Mouse (Mus musculus): ENCODE measurements around the gene Anapc11. TPM values are rescaled to one million over a fixed set of nuclear protein-coding genes. Genes with fewer than 3 reads are reported as not detected.
A peak's percentile ranks its signal among the peaks of the same experiment; 100 is the strongest.

Anapc11 gene
- polyA plus RNA-seq, 1 experiment from 2014 or later = 210 TPM

DNA sequence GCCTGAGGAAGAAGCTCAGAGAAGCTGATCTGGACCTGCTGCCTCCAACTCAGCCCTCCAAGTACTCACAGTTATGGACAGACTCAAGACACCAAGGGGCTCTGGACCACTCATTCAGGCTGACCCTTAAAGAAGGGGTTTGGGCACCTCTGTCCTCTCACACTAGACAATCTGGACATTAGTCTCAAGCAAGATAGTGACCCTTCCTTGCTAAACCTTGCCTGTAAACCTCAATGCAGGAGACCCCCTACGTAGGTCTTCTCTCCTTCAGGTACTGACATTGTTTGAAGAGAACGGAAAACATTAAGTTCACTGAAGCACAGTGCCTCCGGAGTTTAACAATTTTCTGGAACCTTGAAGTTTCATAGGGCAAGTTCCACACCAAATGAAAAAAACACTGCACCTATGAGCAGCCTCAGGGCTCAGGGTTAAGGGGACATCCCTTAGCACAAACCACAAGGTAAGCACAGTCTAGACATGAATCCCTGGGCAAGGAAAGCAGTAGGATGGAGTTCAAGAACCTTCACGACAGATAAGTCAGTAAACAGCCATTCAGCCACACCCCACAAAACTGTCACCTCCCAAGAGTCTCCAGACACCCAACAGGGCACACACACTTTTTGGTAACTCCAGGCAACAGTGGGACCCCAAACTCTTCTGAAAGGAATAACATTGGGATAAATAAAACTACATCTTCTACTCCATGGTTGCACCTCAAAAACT, 33.7 kb downstream of the Anapc11 start:
- no peak for DNase-seq
- H3K4me3 ChIP-seq (replicated peaks; ENCODE audit: low read depth, low read length) = peak overlapping the region; percentile 87
- peak overlapping the region; percentile 90 for H3K4me2 ChIP-seq (ENCODE audit: low read length)
- peak overlapping the region; percentile 89 for H3K9ac ChIP-seq (replicated peaks; ENCODE audit: low read length)
- ATAC-seq (ENCODE audit: low FRiP score, low TSS enrichment) = no peak
- no peaks in the 10 kb centered on the region for H3K9me3 ChIP-seq (ENCODE audit: control insufficient read depth, low read length)
- no peaks in the 10 kb centered on the region for H3K27me3 ChIP-seq (ENCODE audit: control insufficient read depth, insufficient read depth, low read length)
- peaks cover 11% of the 10 kb centered on the region for H3K4me1 ChIP-seq (ENCODE audit: control insufficient read depth, insufficient read depth, low read length)
- peaks cover 24% of the 10 kb centered on the region for H3K36me3 ChIP-seq (ENCODE audit: control insufficient read depth, insufficient read depth, low read length)
- 0 out of 2 replicates have a peak overlapping the region, but pooled peaks have one; percentile 87 for H3K27ac ChIP-seq (replicated peaks; ENCODE audit: low read depth, low read length)
- 65% methylated on average over 4 of the region's 4 CpGs for WGBS

DNA sequence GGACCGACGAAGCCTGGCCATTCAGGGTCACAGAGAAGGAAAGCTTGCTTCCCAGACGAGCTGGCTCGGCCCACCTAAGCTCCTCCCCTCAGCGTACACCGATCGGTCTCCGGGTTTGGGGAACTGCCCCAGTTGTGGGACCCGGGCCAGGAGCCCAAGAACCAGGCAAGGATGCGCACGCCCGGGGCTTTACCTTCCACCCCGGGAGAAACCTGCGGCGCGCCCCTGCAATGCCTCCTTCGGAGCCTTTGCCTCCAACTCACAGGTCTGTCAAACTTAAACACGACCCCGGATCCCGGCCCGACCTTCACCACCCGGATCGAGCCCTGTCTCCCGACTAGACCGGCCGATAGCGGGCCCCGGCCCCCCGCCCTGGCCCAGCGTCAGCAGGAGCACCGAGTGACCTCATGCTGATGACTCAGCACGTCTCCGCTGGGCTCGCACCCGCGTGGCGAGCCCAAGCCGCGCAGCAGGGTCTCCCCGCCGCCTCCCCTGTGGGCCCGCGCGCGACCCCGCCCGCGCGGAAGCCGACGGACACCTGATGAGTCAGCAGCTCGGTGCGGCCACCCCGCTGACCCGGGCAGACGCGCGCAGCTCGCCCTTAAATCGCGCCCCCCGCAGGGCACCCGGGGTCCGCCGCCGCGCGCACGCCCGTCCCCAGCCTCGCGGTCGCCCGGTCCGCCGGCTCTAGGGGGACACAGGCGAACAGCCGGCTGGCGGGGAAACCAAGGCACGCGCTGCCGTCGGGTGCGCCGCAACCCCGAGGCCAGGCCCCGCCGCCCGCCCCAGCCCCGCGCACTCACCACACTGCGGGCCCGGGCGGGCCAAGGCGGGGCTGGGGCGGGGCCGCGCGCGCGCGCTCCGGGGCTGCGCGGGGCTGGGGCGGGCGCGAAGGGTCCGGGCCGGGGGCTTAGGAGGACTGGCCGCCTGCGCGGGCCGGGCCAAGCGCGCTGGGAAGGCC, 34.6 kb downstream of the Anapc11 start:
- no peaks in the 10 kb centered on the region for H3K27me3 ChIP-seq (ENCODE audit: control insufficient read depth, insufficient read depth, low read length)
- H3K9me3 ChIP-seq (ENCODE audit: control insufficient read depth, low read length) = no peaks in the 10 kb centered on the region
- ATAC-seq (ENCODE audit: low FRiP score, low TSS enrichment) = peak; percentile 84
- peak; percentile 75 for DNase-seq
- H3K4me3 ChIP-seq (replicated peaks; ENCODE audit: low read depth, low read length) = peak overlapping the region; percentile 87
- peak overlapping the region; percentile 87 for H3K27ac ChIP-seq (replicated peaks; ENCODE audit: low read depth, low read length)
- peak overlapping the region; percentile 90 for H3K4me2 ChIP-seq (ENCODE audit: low read length)
- WGBS = under 1% methylated on average over 112 of the region's 116 CpGs
- peaks cover 14% of the 10 kb centered on the region for H3K36me3 ChIP-seq (ENCODE audit: control insufficient read depth, insufficient read depth, low read length)
- peaks cover 11% of the 10 kb centered on the region for H3K4me1 ChIP-seq (ENCODE audit: control insufficient read depth, insufficient read depth, low read length)
- H3K9ac ChIP-seq (replicated peaks; ENCODE audit: low read length) = peak overlapping the region; percentile 89

DNA sequence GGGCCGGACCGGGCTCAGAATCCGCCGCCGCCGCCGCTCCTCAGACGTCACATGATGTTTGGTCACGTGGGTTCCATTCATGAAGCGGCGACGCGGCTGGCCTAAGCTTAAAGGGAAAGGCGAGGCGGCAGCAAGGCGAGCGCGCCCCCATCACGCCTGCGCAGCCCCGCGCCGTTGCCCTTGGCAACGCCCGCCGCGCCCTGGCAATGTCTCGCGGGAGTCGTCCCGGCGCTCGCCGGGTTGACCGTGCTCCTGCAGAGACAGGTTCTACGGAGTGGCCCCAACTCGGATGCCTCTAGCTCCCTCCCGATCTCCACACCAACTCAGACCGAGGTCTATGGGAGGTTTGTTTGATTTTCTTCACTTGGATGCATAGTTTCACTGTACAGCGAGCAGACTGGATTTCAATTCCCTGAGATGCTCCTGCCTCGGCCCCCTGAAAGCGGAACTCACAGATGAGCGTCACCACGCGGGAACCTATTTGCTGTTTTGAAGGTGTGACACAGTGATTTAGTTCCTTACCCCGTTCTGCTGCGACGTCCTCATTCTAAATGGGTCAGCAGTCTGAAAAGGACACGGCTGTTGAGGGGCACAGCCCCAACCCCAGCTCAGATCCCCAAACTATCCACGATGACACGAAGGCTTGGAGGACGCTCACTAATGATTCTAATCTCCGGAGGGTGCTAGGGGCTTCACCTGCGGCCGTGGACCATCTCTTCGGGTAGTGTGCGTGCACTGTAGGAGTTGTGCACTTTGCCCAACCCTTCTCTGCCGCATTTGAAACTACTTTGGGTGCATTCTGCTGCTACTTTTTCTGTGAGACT, 35.5 kb downstream of the Anapc11 start, which contains the start of gene Mafg:
Mafg (minus strand) TSS at position 81 of the 824 bp plus-strand sequence.
- H3K9ac ChIP-seq (replicated peaks; ENCODE audit: low read length) = peak within 1 kb of the TSS; percentile 89
- no peaks in the 10 kb centered on the region for H3K9me3 ChIP-seq (ENCODE audit: control insufficient read depth, low read length)
- peak within 1 kb of the TSS; percentile 90 for H3K4me2 ChIP-seq (ENCODE audit: low read length)
- H3K27me3 ChIP-seq (ENCODE audit: control insufficient read depth, insufficient read depth, low read length) = no peaks in the 10 kb centered on the region
- peak within 1 kb of the TSS; percentile 87 for H3K4me3 ChIP-seq (replicated peaks; ENCODE audit: low read depth, low read length)
- 10% methylated on average over 58 of the region's 58 CpGs for WGBS
- H3K36me3 ChIP-seq (ENCODE audit: control insufficient read depth, insufficient read depth, low read length) = peaks cover 8% of the 10 kb centered on the region
- ATAC-seq (ENCODE audit: low FRiP score, low TSS enrichment) (peak; percentile 90), DNase-seq (peak; percentile 99)
- H3K4me1 ChIP-seq (ENCODE audit: control insufficient read depth, insufficient read depth, low read length) = peaks cover 11% of the 10 kb centered on the region
- H3K27ac ChIP-seq (replicated peaks; ENCODE audit: low read depth, low read length) = peak within 1 kb of the TSS; percentile 87

DNA sequence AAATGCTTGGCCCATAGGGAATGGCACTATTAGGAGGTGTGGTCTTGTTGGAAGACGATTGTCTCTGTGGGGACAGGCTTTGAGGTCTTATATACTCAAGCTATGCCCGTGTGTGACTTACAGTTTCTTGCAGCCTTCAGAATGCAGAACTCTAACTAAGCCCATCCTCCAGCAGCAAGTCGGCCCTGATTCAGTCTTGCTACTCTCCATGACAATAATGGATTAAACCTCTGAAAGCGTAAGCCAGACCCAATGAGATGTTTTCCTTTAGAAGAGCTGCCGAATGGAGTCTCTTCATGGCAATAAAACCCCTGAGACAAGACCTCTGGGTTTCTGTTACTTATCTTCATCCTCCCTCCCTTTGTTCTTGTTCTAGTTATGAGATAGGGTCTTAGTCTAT, 36.6 kb downstream of the Anapc11 start:
- no peaks in the 10 kb centered on the region for H3K27me3 ChIP-seq (ENCODE audit: control insufficient read depth, insufficient read depth, low read length)
- no peak overlapping the region for H3K4me3 ChIP-seq (replicated peaks; ENCODE audit: low read depth, low read length)
- 62% methylated on average over 5 of the region's 5 CpGs for WGBS
- DNase-seq = no peak
- H3K9me3 ChIP-seq (ENCODE audit: control insufficient read depth, low read length) = no peaks in the 10 kb centered on the region
- H3K4me2 ChIP-seq (ENCODE audit: low read length) = no peak overlapping the region
- no peak overlapping the region for H3K27ac ChIP-seq (replicated peaks; ENCODE audit: low read depth, low read length)
- ATAC-seq (ENCODE audit: low FRiP score, low TSS enrichment) = no peak
- no peaks in the 10 kb centered on the region for H3K36me3 ChIP-seq (ENCODE audit: control insufficient read depth, insufficient read depth, low read length)
- H3K9ac ChIP-seq (replicated peaks; ENCODE audit: low read length) = no peak overlapping the region
- H3K4me1 ChIP-seq (ENCODE audit: control insufficient read depth, insufficient read depth, low read length) = peaks cover 11% of the 10 kb centered on the region

DNA sequence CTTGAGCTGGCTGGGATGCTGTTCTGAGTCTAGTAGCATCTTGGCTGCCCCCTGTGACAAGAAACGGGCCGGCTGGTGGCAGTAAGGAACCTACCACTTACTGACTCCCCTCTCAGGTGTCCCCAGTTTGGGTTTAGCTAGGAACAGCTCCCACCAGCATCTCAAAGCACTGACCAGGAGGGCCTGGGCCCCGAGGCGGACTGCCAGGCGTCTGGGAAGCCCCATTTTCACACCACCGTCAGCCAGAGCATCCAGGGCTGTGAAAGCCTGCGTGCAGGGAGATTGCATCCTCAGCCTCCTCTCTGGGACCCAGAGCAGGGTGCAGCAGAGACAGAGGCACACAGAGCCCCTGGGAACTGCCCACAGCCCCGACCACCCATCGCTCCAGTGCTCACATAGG, 43.0 kb downstream of the Anapc11 start:
- Histone ChIP-seq H3K36me3 (ENCODE audit: control insufficient read depth, insufficient read depth, low read length) (no peaks in the 10 kb centered on the region), H3K9me3 (ENCODE audit: control insufficient read depth, low read length) (no peaks in the 10 kb centered on the region), H3K9ac (replicated peaks; ENCODE audit: low read length) (no peak overlapping the region), H3K27me3 (ENCODE audit: control insufficient read depth, insufficient read depth, low read length) (peaks cover 4% of the 10 kb centered on the region; the same call in 1 of the 2 replicates), H3K4me2 (ENCODE audit: low read length) (no peak overlapping the region), H3K4me1 (ENCODE audit: control insufficient read depth, insufficient read depth, low read length) (peaks cover 9% of the 10 kb centered on the region), H3K27ac (replicated peaks; ENCODE audit: low read depth, low read length) (no peak overlapping the region), H3K4me3 (replicated peaks; ENCODE audit: low read depth, low read length) (no peak overlapping the region)
- DNase-seq (no peak), ATAC-seq (ENCODE audit: low FRiP score, low TSS enrichment) (no peak)
- 58% methylated on average over 9 of the region's 9 CpGs for whole genome bisulfite sequencing

DNA sequence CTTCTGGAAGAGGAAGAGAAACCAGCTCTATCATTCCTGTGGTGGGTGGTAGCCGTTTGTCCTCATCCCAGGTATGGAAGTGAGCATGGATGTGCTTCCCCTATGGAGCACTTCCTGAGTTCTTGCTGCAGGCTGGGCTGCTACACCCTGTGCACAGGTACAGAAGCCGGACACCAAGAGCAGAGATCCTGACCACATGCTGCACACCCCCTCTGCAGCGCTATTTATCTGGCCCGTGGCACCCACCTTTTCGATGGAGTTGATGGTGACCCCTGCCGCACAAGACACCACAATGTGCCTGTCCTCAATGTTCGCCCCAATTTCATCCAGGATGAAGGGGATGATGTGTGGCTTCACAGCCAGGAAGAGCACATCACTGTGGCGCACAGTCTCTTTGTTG, 43.6 kb downstream of the Anapc11 start:
- Histone ChIP-seq H3K27ac (replicated peaks; ENCODE audit: low read depth, low read length) (no peak overlapping the region), H3K9me3 (ENCODE audit: control insufficient read depth, low read length) (no peaks in the 10 kb centered on the region), H3K9ac (replicated peaks; ENCODE audit: low read length) (no peak overlapping the region), H3K4me3 (replicated peaks; ENCODE audit: low read depth, low read length) (no peak overlapping the region), H3K27me3 (ENCODE audit: control insufficient read depth, insufficient read depth, low read length) (peaks cover 4% of the 10 kb centered on the region; the same call in 1 of the 2 replicates), H3K4me2 (ENCODE audit: low read length) (no peak overlapping the region), H3K4me1 (ENCODE audit: control insufficient read depth, insufficient read depth, low read length) (peaks cover 9% of the 10 kb centered on the region), H3K36me3 (ENCODE audit: control insufficient read depth, insufficient read depth, low read length) (no peaks in the 10 kb centered on the region)
- DNase-seq (no peak), ATAC-seq (ENCODE audit: low FRiP score, low TSS enrichment) (no peak)
- WGBS = 92% methylated on average over 8 of the region's 8 CpGs

DNA sequence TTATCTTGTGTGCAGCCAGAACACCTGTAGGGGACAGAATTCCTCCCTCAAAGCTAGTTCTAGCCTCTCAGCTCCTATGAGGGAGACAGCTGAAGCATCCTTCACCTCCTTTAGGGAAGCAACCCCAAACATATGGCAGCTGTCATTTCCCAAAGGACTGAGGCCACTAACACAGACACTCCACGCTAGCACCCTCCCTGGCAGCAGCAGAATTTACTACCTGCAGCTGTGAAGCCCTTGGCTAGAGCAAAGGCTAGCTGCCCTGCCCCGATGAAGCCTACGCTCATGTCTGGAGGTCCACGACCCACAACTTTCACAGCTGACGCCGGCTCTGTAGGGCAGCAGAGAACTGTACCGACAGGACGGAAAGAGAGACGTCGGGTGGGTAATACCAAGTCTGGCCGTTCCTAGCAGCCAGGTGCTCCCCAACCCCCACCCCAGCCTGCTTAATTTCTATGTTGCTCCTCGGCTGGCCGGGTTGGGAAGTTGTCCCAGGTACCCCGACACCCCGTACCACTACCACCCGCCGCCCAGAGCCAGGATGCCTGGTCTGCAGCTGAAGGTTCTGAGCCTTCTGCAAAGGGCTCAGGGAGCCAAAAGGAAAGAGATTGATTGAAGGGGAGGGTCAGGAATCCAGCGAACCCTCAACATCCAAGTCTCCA, 44.8 kb downstream of the Anapc11 start:
- Histone ChIP-seq H3K4me3 (replicated peaks; ENCODE audit: low read depth, low read length) (peak overlapping the region; percentile 48), H3K27ac (replicated peaks; ENCODE audit: low read depth, low read length) (peak overlapping the region; percentile 26; the same call in 1 of the 2 replicates), H3K4me1 (ENCODE audit: control insufficient read depth, insufficient read depth, low read length) (peaks cover 12% of the 10 kb centered on the region), H3K4me2 (ENCODE audit: low read length) (peak overlapping the region; percentile 91), H3K9ac (replicated peaks; ENCODE audit: low read length) (peak overlapping the region; percentile 74), H3K27me3 (ENCODE audit: control insufficient read depth, insufficient read depth, low read length) (peaks cover 4% of the 10 kb centered on the region; the same call in 1 of the 2 replicates), H3K36me3 (ENCODE audit: control insufficient read depth, insufficient read depth, low read length) (no peaks in the 10 kb centered on the region), H3K9me3 (ENCODE audit: control insufficient read depth, low read length) (no peaks in the 10 kb centered on the region)
- 2% methylated on average over 18 of the region's 18 CpGs for WGBS
- ATAC-seq (ENCODE audit: low FRiP score, low TSS enrichment) (peak; percentile 38; the same call in 1 of the 2 replicates), DNase-seq (no peak)
